Mouse (Mus musculus) embryonic fibroblast, embryonic 13.5 days (primary cell): ENCODE results near the gene Abhd8. TPM values are rescaled to one million over a fixed set of nuclear protein-coding genes. Genes with fewer than 3 reads are reported as not detected.

ENCODE experiments used
- H3K27ac ChIP-seq: 2 replicates; pipeline ENCODE4 v1.5.1; 2012; ENCODE audit warnings: low read length, control low read depth, inconsistent platforms; ENCODE audit not compliant: insufficient read depth
- H3K4me1 ChIP-seq: 2 replicates; pipeline ENCODE4 v1.6.1; 2011; ENCODE audit warnings: low read length; ENCODE audit not compliant: control insufficient read depth, insufficient read depth
- H3K4me3 ChIP-seq: 2 replicates; pipeline ENCODE4 v1.5.1; 2011; ENCODE audit warnings: mild to moderate bottlenecking, control low read depth, low read length; ENCODE audit not compliant: insufficient read depth
- CTCF ChIP-seq: IDR thresholded peaks from 2 replicates; pipeline ENCODE4 v1.5.1; 2011; ENCODE audit warnings: mild to moderate bottlenecking, control low read depth, low read length, moderate library complexity, borderline replicate concordance; ENCODE audit not compliant: insufficient read depth
- POLR2A ChIP-seq: IDR thresholded peaks from 2 replicates; pipeline ENCODE4 v1.6.1; 2011; ENCODE audit warnings: low read depth, mild to moderate bottlenecking, control low read depth, low read length, moderate library complexity
- polyA plus RNA-seq: library from polyadenylated mRNA; stranded (reverse); fragments of >200 nt; gene quantifications from 2 replicates; pipeline ENCODE4 v1.2.4, GENCODE M21; 2011; ENCODE audit warnings: low read depth; ENCODE audit not compliant: missing spikeins, insufficient read length

The Abhd8 gene
- polyA plus RNA-seq, 1 experiment: 20.9 TPM

GRCm38 (mm10) chr8:71483932-71484331 lies 20.5 kb upstream of the Abhd8 start:
- H3K27ac ChIP-seq: no peak overlapping the region
- TF ChIP-seq POLR2A: no peak
- TF ChIP-seq CTCF: no peak
- H3K4me3 ChIP-seq: no peak overlapping the region
- H3K4me1 ChIP-seq: no peaks in the 10 kb centered on the region

- Histone ChIP-seq H3K4me1 (0 out of 2 replicates have a peak, but pooled peaks cover 3% of the 10 kb centered on the region), H3K4me3 (no peak overlapping the region), H3K27ac (no peak overlapping the region)
- TF ChIP-seq POLR2A (no peak), CTCF (no peak)
Observed at GRCm38 (mm10) chr8:71478943-71479342, 15.5 kb upstream of the Abhd8 start.

GRCm38 (mm10) chr8:71477196-71477845 lies 13.9 kb upstream of the Abhd8 start:
- H3K4me1 ChIP-seq: 0 out of 2 replicates have a peak, but pooled peaks cover 3% of the 10 kb centered on the region
- H3K4me3 ChIP-seq: no peak overlapping the region
- no peak overlapping the region for H3K27ac ChIP-seq
- TF ChIP-seq POLR2A (no peak), CTCF (peak; percentile 25; the same call in 1 of the 2 replicates)

GRCm38 (mm10) chr8:71476099-71476940 lies 12.9 kb upstream of the Abhd8 start:
- H3K4me1 ChIP-seq: 0 out of 2 replicates have a peak, but pooled peaks cover 3% of the 10 kb centered on the region
- TF ChIP-seq POLR2A: peak; percentile 39; the same call in 1 of the 2 replicates
- no peak for TF ChIP-seq CTCF

GRCm38 (mm10) chr8:71475702-71476075 lies 12.2 kb upstream of the Abhd8 start:
- Histone ChIP-seq H3K4me1 (0 out of 2 replicates have a peak, but pooled peaks cover 3% of the 10 kb centered on the region), H3K27ac (peak overlapping the region; percentile 62; the same call in 1 of the 2 replicates), H3K4me3 (peak overlapping the region; percentile 7; the same call in 1 of the 2 replicates)
- TF ChIP-seq POLR2A (no peak; the same call in 1 of the 2 replicates), CTCF (no peak)

More at GRCm38 (mm10) chr8:71476099-71476940, 12.9 kb upstream of the Abhd8 start:
- Histone ChIP-seq H3K27ac (peak overlapping the region; percentile 62), H3K4me3 (peak overlapping the region; percentile 40; the same call in 1 of the 2 replicates)

GRCm38 (mm10) chr8:71474785-71475701 lies 11.6 kb upstream of the Abhd8 start:
- H3K4me3 ChIP-seq: no peak overlapping the region
- TF ChIP-seq CTCF: no peak
- no peak for TF ChIP-seq POLR2A
- H3K27ac ChIP-seq: no peak overlapping the region
- H3K4me1 ChIP-seq: peaks cover 6% of the 10 kb centered on the region; the same call in 1 of the 2 replicates

- no peak overlapping the region for H3K4me3 ChIP-seq
- H3K27ac ChIP-seq: no peak overlapping the region
- no peak for TF ChIP-seq POLR2A
- no peak for TF ChIP-seq CTCF
- H3K4me1 ChIP-seq: peaks cover 6% of the 10 kb centered on the region; the same call in 1 of the 2 replicates
Observed at GRCm38 (mm10) chr8:71474344-71474743, 10.9 kb upstream of the Abhd8 start.

GRCm38 (mm10) chr8:71472601-71473386 lies 9.3 kb upstream of the Abhd8 start:
- TF ChIP-seq POLR2A (no peak), CTCF (peak; percentile 21; the same call in 1 of the 2 replicates)
- H3K27ac ChIP-seq: no peak overlapping the region
- no peak overlapping the region for H3K4me3 ChIP-seq
- peaks cover 6% of the 10 kb centered on the region; the same call in 1 of the 2 replicates for H3K4me1 ChIP-seq

GRCm38 (mm10) chr8:71471861-71472260 lies 8.4 kb upstream of the Abhd8 start:
- Histone ChIP-seq H3K4me3 (no peak overlapping the region), H3K4me1 (peaks cover 3% of the 10 kb centered on the region; the same call in 1 of the 2 replicates), H3K27ac (no peak overlapping the region)
- TF ChIP-seq CTCF: no peak
- no peak for TF ChIP-seq POLR2A
